Mouse (Mus musculus) cortical plate, adult 2 months (tissue): ENCODE data around the gene Iqcf6.

Experiments used
- CTCF ChIP-seq: fragments of 200-500 bp; IDR thresholded peaks from 2 replicates; pipeline ENCODE4 v1.5.1; 2011; ENCODE audit warnings: mild to moderate bottlenecking, control low read depth, low read length; ENCODE audit not compliant: insufficient read depth; ENCODE audit errors: extremely low read depth
- POLR2A ChIP-seq: fragments of 200-500 bp; IDR thresholded peaks from 2 replicates; pipeline ENCODE4 v1.6.1; 2011; ENCODE audit warnings: mild to moderate bottlenecking, low read length, control low read depth; ENCODE audit not compliant: insufficient read depth; ENCODE audit errors: extremely low read depth

DNA sequence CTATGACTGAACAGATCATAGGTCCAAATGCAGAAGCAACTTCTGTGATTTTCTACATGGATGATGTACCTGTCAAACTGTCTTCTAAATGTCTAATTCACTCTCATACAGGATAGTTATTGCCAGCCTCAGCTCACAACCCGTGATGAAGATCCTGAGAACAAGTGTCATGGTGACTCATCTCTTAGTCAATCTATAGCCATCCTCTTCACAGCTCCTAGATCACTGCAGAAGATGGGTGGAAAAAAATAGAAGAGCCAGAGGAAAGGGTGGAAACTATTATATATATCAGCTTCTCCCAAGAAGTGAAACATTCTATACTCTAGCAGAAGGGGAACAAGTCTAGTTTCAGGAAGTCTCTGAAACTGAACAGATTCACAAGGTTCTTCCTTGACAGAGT lies 43.8 kb upstream of the Iqcf6 start:
- no peak for TF ChIP-seq CTCF
- TF ChIP-seq POLR2A, result no peak
